Mouse (Mus musculus) olfactory bulb, adult 2 months (tissue): ENCODE measurements around the gene Hpca. TPM values are rescaled to one million over a fixed set of nuclear protein-coding genes. Genes with fewer than 3 reads are reported as not detected.

ENCODE experiments used
- H3K27ac ChIP-seq: fragments of 200-500 bp; 2 replicates; pipeline ENCODE4 v1.5.1; 2012; ENCODE audit warnings: low read depth, low read length; ENCODE audit not compliant: insufficient read depth
- H3K4me1 ChIP-seq: fragments of 200-500 bp; 2 replicates; pipeline ENCODE4 v1.6.1; 2012; ENCODE audit warnings: low read length; ENCODE audit not compliant: control insufficient read depth, insufficient read depth
- H3K4me3 ChIP-seq: fragments of 200-500 bp; 2 replicates; pipeline ENCODE4 v1.5.1; 2012; ENCODE audit warnings: mild to moderate bottlenecking, low read depth, low read length, moderate library complexity; ENCODE audit not compliant: insufficient read depth
- CTCF ChIP-seq: fragments of 200-500 bp; IDR thresholded peaks from 2 replicates; pipeline ENCODE4 v1.5.1; 2012; ENCODE audit warnings: low read depth, mild to moderate bottlenecking, low read length, moderate library complexity; ENCODE audit not compliant: insufficient read depth
- POLR2A ChIP-seq: fragments of 200-500 bp; IDR thresholded peaks from 2 replicates; pipeline ENCODE4 v1.6.1; 2012; ENCODE audit warnings: mild to moderate bottlenecking, low read depth, low read length, moderate library complexity; ENCODE audit not compliant: insufficient read depth
- WGBS: fragments of 180-500 bp; shearing (Covaris S2); methylation state at CpG from one replicate; pipeline ENCODE4 v1.1.7; 2018; 5-methylcytosine and 5-hydroxymethylcytosine counted together
- polyA plus RNA-seq: library from polyadenylated mRNA; stranded (reverse); fragments of >200 nt; gene quantifications from 2 replicates; pipeline ENCODE4 v1.2.4, GENCODE M21; 2012; ENCODE audit warnings: low replicate concordance; ENCODE audit not compliant: missing spikeins, insufficient read depth, insufficient read length

Hpca gene
- polyA plus RNA-seq, 1 experiment, result not detected

DNA sequence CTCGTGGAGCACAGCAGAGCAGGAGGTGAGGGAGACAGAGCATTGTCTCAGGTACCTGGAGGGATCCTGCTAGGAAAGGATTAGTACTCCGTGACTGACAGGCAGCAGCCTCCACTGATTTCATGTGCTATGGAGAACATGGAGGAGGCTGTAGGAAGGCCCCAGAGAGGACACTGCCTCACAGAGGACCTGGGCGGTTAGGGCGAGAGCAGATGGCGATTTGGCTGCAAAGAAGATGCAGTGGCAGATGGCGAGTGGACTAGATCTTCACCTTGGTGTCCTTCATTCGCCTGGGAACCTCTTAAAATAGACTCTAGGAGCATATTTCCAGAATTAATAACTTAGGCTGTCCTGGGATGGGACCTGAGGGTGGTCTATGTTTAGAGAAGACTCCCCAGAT is 40.8 kb downstream of the Hpca start:
- Histone ChIP-seq H3K4me3 (no peak overlapping the region), H3K4me1 (peaks cover 10% of the 10 kb centered on the region), H3K27ac (0 out of 2 replicates have a peak overlapping the region, but pooled peaks have one; percentile 9)
- TF ChIP-seq CTCF, result no peak
- TF ChIP-seq POLR2A, result no peak
- 89% methylated on average over 7 of the region's 7 CpGs for WGBS

DNA sequence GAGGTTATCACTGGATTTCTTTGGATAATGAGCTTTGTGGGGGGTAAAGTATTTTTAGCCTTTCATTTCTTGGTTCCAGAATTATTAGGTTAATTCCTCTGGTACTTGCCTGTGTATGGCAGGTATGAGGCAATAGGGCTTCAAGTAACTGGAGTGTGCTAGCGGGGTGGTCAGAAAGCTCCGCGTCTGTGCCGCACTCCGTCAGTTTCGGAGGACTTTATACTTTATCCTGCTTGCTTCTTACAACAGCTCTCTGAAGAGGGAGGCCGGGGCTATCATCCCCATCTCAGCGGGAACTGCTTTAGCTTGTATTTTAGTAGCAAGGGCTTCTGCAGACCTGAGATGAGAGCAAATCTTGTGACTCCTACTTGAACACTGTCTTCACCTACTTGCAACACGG is 42.7 kb downstream of the Hpca start:
- TF ChIP-seq POLR2A (no peak), CTCF (no peak)
- H3K4me1 ChIP-seq, result peaks cover 10% of the 10 kb centered on the region
- H3K27ac ChIP-seq, result no peak overlapping the region
- H3K4me3 ChIP-seq, result no peak overlapping the region
- 88% methylated on average over 9 of the region's 9 CpGs for WGBS

DNA sequence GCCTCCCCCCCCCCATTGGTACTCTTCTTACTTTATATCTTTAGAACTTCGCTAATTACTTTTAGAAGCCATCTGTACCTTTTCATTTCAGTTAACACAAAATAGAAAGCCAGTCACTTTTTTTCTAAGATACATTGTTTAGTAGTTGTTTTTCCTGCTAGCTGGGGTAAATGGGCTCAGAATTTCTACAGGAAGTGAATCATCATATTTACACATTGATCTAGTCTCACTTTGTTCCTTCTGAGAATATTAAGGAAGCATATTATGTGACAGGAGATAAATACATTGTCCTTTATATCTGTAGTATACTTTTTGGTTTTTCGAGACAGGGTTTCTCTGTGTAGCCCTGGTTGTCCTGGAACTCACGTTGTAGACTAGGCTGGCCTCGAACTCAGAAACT is 53.0 kb downstream of the Hpca start:
- 96% methylated on average over 4 of the region's 4 CpGs for WGBS
- TF ChIP-seq CTCF (no peak), POLR2A (no peak)
- Histone ChIP-seq H3K4me3 (no peak overlapping the region), H3K4me1 (peaks cover 5% of the 10 kb centered on the region), H3K27ac (no peak overlapping the region)

DNA sequence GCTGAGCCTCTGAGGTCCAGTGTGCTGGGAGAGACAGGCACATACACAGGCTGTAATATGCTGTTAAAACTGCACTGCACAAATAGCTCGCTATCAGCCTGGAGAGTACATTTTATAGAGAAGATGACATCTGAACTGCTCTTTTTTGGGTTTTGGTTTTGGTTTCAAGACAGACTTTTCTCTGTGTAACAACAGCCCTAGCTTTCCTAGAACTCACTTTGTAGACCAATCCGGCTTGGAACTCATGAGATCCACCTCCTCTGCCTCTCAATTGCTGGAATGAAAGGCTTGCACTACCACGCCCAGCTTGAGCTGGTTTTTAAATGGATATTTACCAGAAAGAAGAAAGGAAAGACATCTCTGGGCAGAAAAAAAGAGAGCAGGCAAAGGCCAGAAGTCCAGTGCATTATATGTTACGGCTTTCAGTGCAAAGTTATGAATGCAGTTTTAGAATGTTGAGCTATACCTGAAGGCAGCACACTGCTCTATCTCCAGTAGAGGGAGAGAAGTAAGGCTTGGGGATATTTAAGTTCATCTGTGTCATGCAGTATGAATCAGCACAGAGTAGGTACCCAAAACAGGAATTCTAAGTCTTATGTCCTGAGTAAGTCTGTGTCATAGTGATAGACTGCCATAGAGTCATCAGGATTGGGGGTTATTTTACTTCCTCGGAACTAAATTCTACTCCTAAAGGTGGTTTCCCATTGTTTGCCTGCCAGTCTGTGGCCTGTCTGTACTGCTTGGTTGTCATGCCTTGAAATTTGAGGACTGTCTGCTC is 54.0 kb downstream of the Hpca start:
- Histone ChIP-seq H3K4me1 (peaks cover 5% of the 10 kb centered on the region), H3K27ac (no peak overlapping the region), H3K4me3 (no peak overlapping the region)
- WGBS, result 58% methylated on average over 5 of the region's 5 CpGs
- no peak for TF ChIP-seq CTCF
- TF ChIP-seq POLR2A, result no peak

DNA sequence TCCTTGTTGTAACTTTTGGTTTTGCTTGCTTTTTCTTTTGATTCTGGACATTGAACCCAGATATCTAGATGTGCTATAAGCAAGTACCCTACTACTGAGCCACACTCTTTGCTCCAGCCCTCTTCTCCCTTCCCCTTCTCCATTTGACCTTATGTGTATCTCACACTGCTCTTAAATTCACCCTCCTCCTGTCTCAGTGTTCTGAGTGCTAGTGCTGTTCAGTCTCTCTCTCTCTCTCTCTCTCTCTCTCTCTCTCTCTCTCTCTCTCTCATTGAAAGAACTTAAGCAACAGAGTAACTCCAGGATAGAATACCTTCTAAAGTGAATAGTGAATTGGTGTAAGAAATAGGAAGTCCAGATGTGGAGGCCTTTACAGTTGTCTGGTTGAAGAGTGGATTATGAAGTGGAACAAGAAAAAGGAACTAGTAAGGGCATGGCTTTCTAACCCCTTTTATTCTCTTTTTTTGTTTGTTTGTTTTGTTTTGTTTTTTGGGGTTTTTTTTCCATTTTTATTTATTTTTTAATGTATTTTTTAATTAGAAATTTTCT is 56.1 kb downstream of the Hpca start:
- no peak for TF ChIP-seq POLR2A
- Histone ChIP-seq H3K27ac (no peak overlapping the region), H3K4me3 (no peak overlapping the region), H3K4me1 (peaks cover 2% of the 10 kb centered on the region; the same call in 1 of the 2 replicates)

DNA sequence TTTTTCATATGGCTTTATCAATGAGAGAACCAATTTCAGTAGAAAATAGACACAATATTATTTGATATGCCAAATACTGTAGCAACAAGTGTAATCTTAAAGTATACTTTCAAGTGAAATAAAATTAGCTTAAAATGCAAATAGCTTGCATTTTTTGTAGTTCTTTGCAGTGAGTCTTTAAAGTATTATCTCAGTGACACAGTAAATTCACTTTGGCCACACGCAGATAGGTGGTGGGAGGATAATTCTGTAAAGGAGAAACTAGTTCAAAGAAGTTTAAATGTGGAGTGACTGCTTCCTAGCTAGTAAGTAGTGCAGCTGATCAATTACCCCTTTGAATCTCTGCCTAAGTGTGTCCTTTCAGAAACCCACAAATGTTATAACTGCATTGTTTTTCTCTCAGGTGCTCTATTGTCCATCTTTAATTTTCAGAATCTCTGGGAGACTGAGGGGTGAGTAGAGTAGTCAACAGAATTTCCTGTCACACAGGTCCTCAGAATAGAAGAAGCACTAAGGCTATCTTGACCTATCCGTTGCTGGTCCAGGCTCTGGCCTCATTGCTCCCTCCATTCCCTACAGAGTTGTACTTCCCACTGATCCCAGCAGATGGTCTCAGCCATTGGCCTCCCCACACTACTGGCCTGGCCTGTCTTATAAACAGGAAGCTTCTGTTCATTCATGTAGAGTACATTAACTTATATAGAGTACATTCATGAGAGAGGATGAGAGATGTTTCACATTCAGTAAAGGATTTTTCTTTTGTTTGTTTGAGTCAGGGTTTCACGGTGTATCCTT is 59.4 kb downstream of the Hpca start:
- no peak for TF ChIP-seq CTCF
- TF ChIP-seq POLR2A, result no peak
- Histone ChIP-seq H3K27ac (no peak overlapping the region), H3K4me3 (no peak overlapping the region), H3K4me1 (peaks cover 4% of the 10 kb centered on the region; the same call in 1 of the 2 replicates)
- 74% methylated on average over 3 of the region's 3 CpGs for WGBS

Other genes with a start within 250 kb of the Hpca start
- not detected in 2 replicates for gene Trim62, start 238.5 kb downstream of the Hpca start, polyA plus RNA-seq
- not detected in 2 replicates for gene Azin2, start 159.6 kb downstream of the Hpca start, polyA plus RNA-seq
- gene Ak2, start 130.1 kb downstream of the Hpca start, polyA plus RNA-seq, result 173 TPM in 1 of 2 replicates, not detected in the other
- not detected in 2 replicates for gene Rnf19b, start 63.8 kb downstream of the Hpca start, polyA plus RNA-seq
- not detected in 2 replicates for gene Tmem54, start 16.5 kb downstream of the Hpca start, polyA plus RNA-seq
- not detected in 2 replicates for gene Fndc5, start 15.0 kb upstream of the Hpca start, polyA plus RNA-seq
- gene S100pbp, start 67.7 kb upstream of the Hpca start, polyA plus RNA-seq, result not detected in 2 replicates
- gene Yars, start 67.7 kb upstream of the Hpca start, polyA plus RNA-seq, result not detected in 2 replicates
- gene C77080, start 139.4 kb upstream of the Hpca start, polyA plus RNA-seq, result not detected in 2 replicates
- gene Sync, start 165.6 kb upstream of the Hpca start, polyA plus RNA-seq, result not detected in 2 replicates
- gene Rbbp4, start 213.3 kb upstream of the Hpca start, polyA plus RNA-seq, result not detected in 2 replicates
- not detected in 2 replicates for gene Zbtb8os, start 213.7 kb upstream of the Hpca start, polyA plus RNA-seq